Mouse (Mus musculus) thymus, adult 2 months (tissue): ENCODE results near the gene Tmem125. TPM values are rescaled to one million over a fixed set of nuclear protein-coding genes. Genes with fewer than 3 reads are reported as not detected.

Source experiments
- DNase-seq: peaks from one replicate; pipeline ENCODE4 v3.0.0; 2021
- H3K27ac ChIP-seq: fragments of 200-500 bp; 2 replicates; pipeline ENCODE4 v1.5.1; 2012; ENCODE audit warnings: low read length, control low read depth; ENCODE audit not compliant: control insufficient read depth, insufficient read depth
- H3K27me3 ChIP-seq: fragments of 200-500 bp; 2 replicates; pipeline ENCODE4 v1.6.1; 2012; ENCODE audit warnings: mild to moderate bottlenecking, low read length, moderate library complexity, mixed read lengths; ENCODE audit not compliant: control insufficient read depth, insufficient read depth
- H3K36me3 ChIP-seq: fragments of 200-500 bp; 2 replicates; pipeline ENCODE4 v1.6.1; 2012; ENCODE audit warnings: mild to moderate bottlenecking, low read length, moderate library complexity; ENCODE audit not compliant: control insufficient read depth, insufficient read depth
- H3K4me1 ChIP-seq: fragments of 200-500 bp; replicated peaks from 2 replicates; pipeline ENCODE4 v1.6.1; 2012; ENCODE audit warnings: low read length; ENCODE audit not compliant: control insufficient read depth, insufficient read depth
- H3K4me3 ChIP-seq: fragments of 200-500 bp; 2 replicates; pipeline ENCODE4 v1.5.1; 2012; ENCODE audit warnings: mild to moderate bottlenecking, low read length, control low read depth, moderate library complexity; ENCODE audit not compliant: control insufficient read depth, insufficient read depth
- CTCF ChIP-seq: fragments of 200-500 bp; IDR thresholded peaks from 2 replicates; pipeline ENCODE4 v1.5.1; 2012; ENCODE audit warnings: mild to moderate bottlenecking, control low read depth, low read length, moderate library complexity, borderline replicate concordance; ENCODE audit not compliant: control insufficient read depth, poor library complexity, insufficient read depth; ENCODE audit errors: extremely low read depth
- POLR2A ChIP-seq: fragments of 200-500 bp; IDR thresholded peaks from 2 replicates; pipeline ENCODE4 v1.6.1; 2012; ENCODE audit warnings: mild to moderate bottlenecking, low read length, control low read depth, moderate library complexity; ENCODE audit not compliant: control insufficient read depth, poor library complexity, insufficient read depth; ENCODE audit errors: extremely low read depth
- WGBS: fragments of 180-500 bp; shearing (Covaris S2); methylation state at CpG from one replicate; pipeline ENCODE4 v1.1.7; 2018; 5-methylcytosine and 5-hydroxymethylcytosine counted together
- polyA plus RNA-seq: library from polyadenylated mRNA; depleted of rRNA; stranded (reverse); fragments of >200 nt; gene quantifications from 2 replicates; pipeline ENCODE4 v1.2.3, GENCODE M21; 2012

Gene Tmem125
- polyA plus RNA-seq, 1 experiment = 1.7 TPM

DNA sequence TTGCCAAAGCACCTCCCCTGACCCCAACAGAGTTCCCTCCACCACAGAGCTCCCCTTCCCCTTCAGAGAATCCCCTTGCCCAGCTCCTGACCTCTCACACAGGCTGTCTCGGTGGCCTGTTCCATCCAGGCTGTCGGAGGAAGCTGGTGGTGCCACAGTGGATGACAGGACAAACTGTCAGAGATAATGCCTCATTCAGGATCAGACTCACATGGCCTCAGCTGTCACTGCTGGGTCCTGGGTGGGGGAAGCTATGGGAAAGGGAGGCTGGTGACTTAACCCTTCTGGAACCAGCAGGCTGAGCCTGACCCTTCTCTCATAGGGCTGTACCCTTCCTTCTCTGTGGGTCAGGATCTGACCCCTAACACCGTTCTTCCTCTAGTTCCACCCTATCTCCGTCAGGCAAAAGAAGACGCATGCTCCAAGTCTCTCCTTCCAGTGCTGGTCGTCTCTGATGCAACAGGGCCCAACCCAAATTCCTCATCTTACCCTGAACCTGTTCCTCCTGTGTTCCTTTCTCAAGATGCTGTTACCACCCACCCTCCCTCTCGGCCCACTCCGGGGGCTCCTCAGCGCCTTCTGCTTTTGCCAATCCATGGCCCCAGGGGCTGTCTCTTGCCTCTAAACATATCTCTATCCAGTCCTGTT is 1.2 kb downstream of the Tmem125 start:
- DNase-seq = no peak
- Histone ChIP-seq H3K36me3 (no peaks in the 10 kb centered on the region), H3K4me3 (no peak overlapping the region), H3K27me3 (no peaks in the 10 kb centered on the region), H3K4me1 (0 out of 2 replicates have a peak, but pooled peaks cover 10% of the 10 kb centered on the region), H3K27ac (no peak overlapping the region)
- TF ChIP-seq POLR2A (no peak), CTCF (no peak)
- 79% methylated on average over 9 of the region's 9 CpGs for WGBS

DNA sequence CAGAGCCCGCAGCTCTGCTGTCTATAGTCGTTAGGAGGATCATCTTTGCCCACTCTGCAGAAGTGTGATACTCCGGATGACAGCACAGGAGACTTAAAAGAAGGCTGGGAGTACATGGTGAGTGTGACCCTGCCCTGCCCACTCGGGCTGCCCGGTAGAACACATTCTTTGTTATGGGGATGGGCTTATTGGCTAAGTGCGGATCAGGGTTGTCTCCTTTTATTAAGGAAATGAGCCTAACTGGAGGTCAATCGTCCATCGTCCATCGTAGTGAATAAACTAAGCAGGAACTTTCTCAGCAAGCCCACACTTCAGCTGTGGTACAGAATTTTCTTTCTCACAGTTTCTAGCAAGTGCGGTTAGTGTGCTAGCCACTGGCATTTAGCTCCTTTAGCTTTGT is 3.9 kb downstream of the Tmem125 start:
- Histone ChIP-seq H3K4me1 (0 out of 2 replicates have a peak, but pooled peaks cover 10% of the 10 kb centered on the region), H3K4me3 (no peak overlapping the region), H3K27me3 (no peaks in the 10 kb centered on the region), H3K27ac (no peak overlapping the region), H3K36me3 (no peaks in the 10 kb centered on the region)
- no peak for DNase-seq
- TF ChIP-seq CTCF (no peak), POLR2A (no peak)
- 77% methylated on average over 10 of the region's 10 CpGs for WGBS

DNA sequence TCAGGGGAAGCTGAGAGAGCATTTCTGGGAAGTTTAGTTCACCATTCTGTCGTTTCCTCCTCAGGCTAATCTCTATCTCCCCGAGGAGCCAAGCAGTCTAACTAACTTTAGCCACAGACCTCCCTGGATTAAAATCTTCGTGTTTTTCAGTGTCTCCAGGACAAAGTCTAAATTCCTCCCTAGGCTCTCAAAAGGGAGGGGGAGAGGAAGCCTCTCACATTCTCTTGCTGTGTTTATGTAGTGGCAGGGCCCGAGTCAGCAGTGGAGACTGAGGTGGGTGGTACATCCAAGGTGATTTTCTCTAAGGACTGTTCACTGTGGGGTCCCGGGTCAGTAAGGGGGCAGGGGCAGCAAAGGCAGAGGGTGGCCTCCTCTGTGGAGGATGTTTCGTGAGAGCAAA is 6.0 kb downstream of the Tmem125 start:
- H3K4me3 ChIP-seq = no peak overlapping the region
- WGBS = 63% methylated on average over 6 of the region's 6 CpGs
- no peaks in the 10 kb centered on the region for H3K36me3 ChIP-seq
- DNase-seq = no peak
- 0 out of 2 replicates have a peak, but pooled peaks cover under 1% of the 10 kb centered on the region for H3K4me1 ChIP-seq
- no peaks in the 10 kb centered on the region for H3K27me3 ChIP-seq
- H3K27ac ChIP-seq = no peak overlapping the region
- TF ChIP-seq CTCF = no peak
- TF ChIP-seq POLR2A = no peak

DNA sequence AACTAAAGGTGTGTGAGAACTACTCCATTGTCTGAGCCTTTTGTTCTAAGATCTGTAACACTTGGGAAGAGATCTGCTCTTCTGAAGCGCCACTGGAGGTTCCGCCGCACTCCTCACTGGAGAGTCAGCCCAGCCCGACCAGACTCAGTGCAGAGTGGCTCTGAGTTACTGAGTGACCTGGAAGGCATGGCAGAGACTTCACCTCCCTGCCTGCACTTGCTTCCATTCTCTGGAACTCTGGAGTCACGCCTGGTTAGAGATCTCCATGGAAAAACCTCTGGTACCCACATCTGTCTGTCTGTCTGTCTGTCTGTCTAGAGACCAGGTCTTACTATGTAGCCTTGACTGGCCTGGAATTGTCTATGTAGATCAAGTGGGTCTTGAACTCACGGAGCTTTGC is 8.2 kb downstream of the Tmem125 start:
- Histone ChIP-seq H3K27ac (no peak overlapping the region), H3K4me3 (no peak overlapping the region), H3K27me3 (no peaks in the 10 kb centered on the region), H3K4me1 (no peaks in the 10 kb centered on the region), H3K36me3 (no peaks in the 10 kb centered on the region)
- no peak for DNase-seq
- TF ChIP-seq CTCF = no peak
- TF ChIP-seq POLR2A = no peak
- WGBS = 97% methylated on average over 6 of the region's 6 CpGs

DNA sequence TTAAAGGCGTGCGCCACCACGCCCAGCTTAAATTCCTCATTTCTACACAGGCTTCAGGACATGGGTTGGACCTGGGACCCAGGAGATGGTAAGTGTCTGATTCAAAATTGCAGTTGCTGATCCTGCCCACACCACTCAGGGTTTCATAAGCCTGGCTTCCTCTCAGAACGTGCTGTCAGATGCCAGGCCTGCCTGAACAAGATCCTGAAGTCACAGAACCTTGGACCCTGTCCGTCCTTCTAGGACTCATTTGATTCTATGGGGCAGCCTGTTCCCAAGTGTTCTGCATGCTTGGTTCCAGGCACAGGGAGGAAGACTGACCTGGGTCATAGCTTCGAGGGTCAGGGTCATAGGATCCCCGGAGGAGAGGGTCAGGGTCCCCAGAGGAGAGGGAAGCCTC is 10.2 kb downstream of the Tmem125 start:
- Histone ChIP-seq H3K4me1 (no peaks in the 10 kb centered on the region), H3K36me3 (no peaks in the 10 kb centered on the region), H3K4me3 (no peak overlapping the region), H3K27ac (no peak overlapping the region), H3K27me3 (no peaks in the 10 kb centered on the region)
- WGBS = 77% methylated on average over 7 of the region's 7 CpGs
- TF ChIP-seq CTCF (no peak), POLR2A (no peak)
- DNase-seq = no peak

DNA sequence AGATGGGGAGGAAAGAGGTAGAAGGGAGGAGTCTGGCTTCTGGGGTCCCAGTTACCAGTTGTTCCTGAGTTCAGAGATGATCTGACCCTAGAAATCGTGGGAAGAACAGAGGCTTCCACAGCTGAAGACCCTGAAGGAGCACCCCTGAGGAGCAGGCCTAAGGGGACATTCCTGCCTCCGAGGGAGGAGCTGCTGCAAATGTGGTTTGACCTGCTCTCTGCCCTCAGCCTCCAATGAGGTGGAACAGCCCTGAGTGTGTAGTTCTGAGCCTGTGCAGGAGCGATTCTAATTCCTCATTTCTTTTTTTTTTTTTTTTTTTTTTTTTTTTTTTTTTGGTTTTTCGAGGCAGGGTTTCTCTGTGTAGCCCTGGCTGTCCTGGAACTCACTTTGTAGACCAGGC is 10.7 kb downstream of the Tmem125 start:
- WGBS = 42% methylated on average over 4 of the region's 4 CpGs
- Histone ChIP-seq H3K4me3 (no peak overlapping the region), H3K36me3 (no peaks in the 10 kb centered on the region), H3K4me1 (no peaks in the 10 kb centered on the region), H3K27ac (no peak overlapping the region), H3K27me3 (no peaks in the 10 kb centered on the region)
- TF ChIP-seq CTCF (no peak), POLR2A (no peak)
- no peak for DNase-seq

DNA sequence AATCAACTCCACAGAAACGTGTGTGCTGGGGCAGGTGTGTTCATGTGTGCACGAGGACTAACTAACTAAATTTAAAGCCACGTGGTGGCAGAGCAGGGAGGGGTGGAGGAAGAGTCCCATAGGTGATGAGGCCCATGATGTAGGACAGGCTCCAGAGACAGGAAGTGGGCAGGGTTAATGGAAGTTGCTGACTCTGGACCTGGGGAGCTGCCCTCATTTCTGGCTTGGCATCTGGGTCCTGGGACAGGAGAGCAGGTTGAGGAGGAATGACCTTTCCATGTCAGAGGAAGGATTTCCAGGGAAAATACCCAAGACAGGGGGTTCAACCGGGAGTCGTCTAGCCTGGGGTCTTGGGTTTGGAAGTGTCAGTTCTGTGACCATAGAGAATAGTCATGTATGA is 11.2 kb downstream of the Tmem125 start:
- no peak overlapping the region for H3K4me3 ChIP-seq
- no peak for DNase-seq
- no peaks in the 10 kb centered on the region for H3K27me3 ChIP-seq
- TF ChIP-seq POLR2A (no peak), CTCF (no peak)
- no peak overlapping the region for H3K27ac ChIP-seq
- no peaks in the 10 kb centered on the region for H3K4me1 ChIP-seq
- H3K36me3 ChIP-seq = no peaks in the 10 kb centered on the region
- WGBS = 64% methylated on average over 5 of the region's 5 CpGs
